Mouse (Mus musculus) stomach, embryonic 15.5 days (tissue): ENCODE data around the gene Rbp2. TPM values are rescaled to one million over a fixed set of nuclear protein-coding genes. Genes with fewer than 3 reads are reported as not detected.

ENCODE experiments used
- ATAC-seq: fragments of 200-750 bp; cut with Nextera tagmentation; 2 replicates; pipeline ENCODE4 v1.8.0; 2017; ENCODE audit warnings: low read depth, moderate number of reproducible peaks, moderate TSS enrichment; ENCODE audit not compliant: insufficient read depth, low FRiP score
- H3K27ac ChIP-seq: fragments of 300-500 bp; sonication (generic); 2 replicates; pipeline ENCODE4 v1.5.1; 2015; ENCODE audit warnings: mild to moderate bottlenecking, inconsistent platforms
- H3K27me3 ChIP-seq: fragments of 300-500 bp; sonication (generic); replicated peaks from 2 replicates; pipeline ENCODE4 v1.6.1; 2015; ENCODE audit warnings: inconsistent platforms
- H3K36me3 ChIP-seq: fragments of 300-500 bp; sonication (generic); 2 replicates; pipeline ENCODE4 v1.6.1; 2015; ENCODE audit warnings: inconsistent platforms
- H3K4me1 ChIP-seq: fragments of 300-500 bp; sonication (generic); 2 replicates; pipeline ENCODE4 v1.6.1; 2015; ENCODE audit warnings: inconsistent platforms
- H3K4me2 ChIP-seq: fragments of 300-500 bp; sonication (generic); 2 replicates; pipeline ENCODE4 v1.6.1; 2015; ENCODE audit warnings: mild to moderate bottlenecking, inconsistent platforms
- H3K4me3 ChIP-seq: fragments of 300-500 bp; sonication (generic); replicated peaks from 2 replicates; pipeline ENCODE4 v1.5.1; 2015; ENCODE audit warnings: inconsistent platforms
- H3K9ac ChIP-seq: fragments of 300-500 bp; sonication (generic); 2 replicates; pipeline ENCODE4 v1.6.1; 2015; ENCODE audit warnings: inconsistent platforms
- H3K9me3 ChIP-seq: fragments of 300-500 bp; sonication (generic); 2 replicates; pipeline ENCODE4 v1.6.1; 2016; ENCODE audit warnings: inconsistent platforms
- WGBS: fragments of 180-500 bp; shearing (Covaris S2); methylation state at CpG from one replicate; pipeline ENCODE4 v1.1.7; 2015; 5-methylcytosine and 5-hydroxymethylcytosine counted together
- polyA plus RNA-seq: library from polyadenylated mRNA; unstranded; fragments of >200 nt; fragmentation: Nextera tagmentation; extraction: Ambion mirVana; gene quantifications from 2 replicates; pipeline ENCODE4 v1.2.1, GENCODE M21; 2015

Gene Rbp2
- polyA plus RNA-seq, 1 experiment from 2014 or later = 72.8 TPM

DNA sequence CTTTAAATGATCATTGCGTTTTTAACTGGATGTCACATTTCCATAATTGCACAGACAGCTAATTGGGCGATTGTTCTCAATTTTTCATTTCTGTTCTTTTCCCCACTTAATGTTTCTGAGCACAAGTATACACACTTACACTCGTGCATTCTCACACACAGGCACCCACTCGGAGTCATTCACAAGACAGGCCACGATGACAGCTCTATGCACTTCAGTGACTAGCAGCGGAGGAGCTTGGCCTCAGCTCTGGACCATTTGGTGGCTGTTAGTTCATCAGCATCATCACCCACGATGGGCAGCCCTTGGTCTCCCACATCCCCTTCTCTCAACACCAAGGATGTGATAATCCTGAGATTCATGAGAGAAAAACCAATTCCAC lies 39.6 kb downstream of the Rbp2 start:
- H3K4me1 ChIP-seq = no peaks in the 10 kb centered on the region
- H3K27me3 ChIP-seq = no peaks in the 10 kb centered on the region
- 68% methylated on average over 7 of the region's 7 CpGs for WGBS
- no peak overlapping the region for H3K4me2 ChIP-seq
- H3K36me3 ChIP-seq = no peaks in the 10 kb centered on the region
- no peak overlapping the region for H3K27ac ChIP-seq
- no peaks in the 10 kb centered on the region for H3K9me3 ChIP-seq
- no peak for ATAC-seq
- H3K4me3 ChIP-seq = no peak overlapping the region
- H3K9ac ChIP-seq = no peak overlapping the region

GRCm38 (mm10) chr9:98527226-98527625 lies 41.3 kb downstream of the Rbp2 start:
- Histone ChIP-seq H3K4me2 (no peak overlapping the region), H3K4me3 (no peak overlapping the region), H3K36me3 (no peaks in the 10 kb centered on the region), H3K27ac (no peak overlapping the region), H3K9ac (no peak overlapping the region), H3K4me1 (no peaks in the 10 kb centered on the region), H3K9me3 (no peaks in the 10 kb centered on the region), H3K27me3 (no peaks in the 10 kb centered on the region)
- 77% methylated on average over 7 of the region's 7 CpGs for whole genome bisulfite sequencing
- ATAC-seq = no peak

- H3K36me3 ChIP-seq = no peaks in the 10 kb centered on the region
- H3K4me1 ChIP-seq = no peaks in the 10 kb centered on the region
- H3K4me3 ChIP-seq = no peak overlapping the region
- no peak overlapping the region for H3K27ac ChIP-seq
- H3K27me3 ChIP-seq = no peaks in the 10 kb centered on the region
- no peak for ATAC-seq
- H3K4me2 ChIP-seq = no peak overlapping the region
- 71% methylated on average over 4 of the region's 4 CpGs for WGBS
- H3K9ac ChIP-seq = no peak overlapping the region
- H3K9me3 ChIP-seq = no peaks in the 10 kb centered on the region
Observed at GRCm38 (mm10) chr9:98529776-98530175, 43.9 kb downstream of the Rbp2 start.

DNA sequence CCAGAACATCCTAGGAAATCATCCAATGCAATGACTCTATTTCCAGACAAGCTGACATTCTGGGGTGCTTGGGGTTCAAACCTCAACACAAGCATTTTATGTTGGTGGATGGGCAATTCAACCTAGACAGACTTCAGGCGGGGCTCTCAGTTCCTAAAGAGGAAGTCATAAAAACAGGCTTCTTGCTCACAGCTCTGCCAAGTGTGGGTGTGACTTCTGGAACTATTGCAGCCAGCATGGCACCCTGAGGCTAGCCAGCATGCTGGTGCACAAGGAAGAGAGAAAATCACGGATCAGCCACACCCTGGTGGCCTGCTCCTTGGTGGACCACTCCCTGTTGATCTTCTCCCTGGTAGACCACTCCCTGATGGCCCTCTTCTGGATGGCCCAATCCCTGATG lies 45.1 kb downstream of the Rbp2 start:
- no peak overlapping the region for H3K27ac ChIP-seq
- H3K9ac ChIP-seq = no peak overlapping the region
- H3K4me3 ChIP-seq = no peak overlapping the region
- H3K27me3 ChIP-seq = no peaks in the 10 kb centered on the region
- 53% methylated on average over 2 of the region's 2 CpGs for WGBS
- no peak for ATAC-seq
- H3K9me3 ChIP-seq = no peaks in the 10 kb centered on the region
- no peaks in the 10 kb centered on the region for H3K4me1 ChIP-seq
- H3K4me2 ChIP-seq = no peak overlapping the region
- H3K36me3 ChIP-seq = no peaks in the 10 kb centered on the region

- Histone ChIP-seq H3K27ac (no peak overlapping the region), H3K4me1 (peaks cover 5% of the 10 kb centered on the region; the same call in 1 of the 2 replicates), H3K36me3 (no peaks in the 10 kb centered on the region), H3K4me2 (no peak overlapping the region), H3K9ac (no peak overlapping the region), H3K4me3 (no peak overlapping the region), H3K9me3 (no peaks in the 10 kb centered on the region), H3K27me3 (no peaks in the 10 kb centered on the region)
- WGBS = 42% methylated on average over 4 of the region's 4 CpGs
- ATAC-seq = no peak
Observed at GRCm38 (mm10) chr9:98534675-98535280, 48.9 kb downstream of the Rbp2 start.

DNA sequence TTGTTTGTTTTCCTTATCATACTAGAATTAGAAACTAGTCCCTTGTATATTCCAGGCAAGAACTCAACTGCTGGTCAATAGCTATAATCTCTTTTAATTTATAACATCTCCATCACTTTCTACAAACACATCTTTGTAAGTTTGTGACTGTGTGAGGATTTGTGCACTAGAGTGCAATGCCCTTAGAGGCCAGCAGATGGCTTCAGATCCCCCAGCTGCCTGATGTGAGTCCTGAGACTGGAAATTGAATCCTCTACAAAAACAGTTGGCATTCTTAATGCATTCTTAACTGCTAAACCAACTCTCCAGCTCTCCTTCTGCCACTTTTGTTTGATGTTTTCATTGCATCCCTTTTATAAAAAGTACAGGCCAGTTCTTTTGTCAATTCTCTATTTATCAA lies 49.8 kb downstream of the Rbp2 start:
- Histone ChIP-seq H3K4me3 (no peak overlapping the region), H3K9ac (no peak overlapping the region), H3K4me2 (no peak overlapping the region), H3K9me3 (no peaks in the 10 kb centered on the region), H3K36me3 (no peaks in the 10 kb centered on the region), H3K27me3 (no peaks in the 10 kb centered on the region), H3K4me1 (peaks cover 5% of the 10 kb centered on the region; the same call in 1 of the 2 replicates), H3K27ac (no peak overlapping the region)
- no peak for ATAC-seq

DNA sequence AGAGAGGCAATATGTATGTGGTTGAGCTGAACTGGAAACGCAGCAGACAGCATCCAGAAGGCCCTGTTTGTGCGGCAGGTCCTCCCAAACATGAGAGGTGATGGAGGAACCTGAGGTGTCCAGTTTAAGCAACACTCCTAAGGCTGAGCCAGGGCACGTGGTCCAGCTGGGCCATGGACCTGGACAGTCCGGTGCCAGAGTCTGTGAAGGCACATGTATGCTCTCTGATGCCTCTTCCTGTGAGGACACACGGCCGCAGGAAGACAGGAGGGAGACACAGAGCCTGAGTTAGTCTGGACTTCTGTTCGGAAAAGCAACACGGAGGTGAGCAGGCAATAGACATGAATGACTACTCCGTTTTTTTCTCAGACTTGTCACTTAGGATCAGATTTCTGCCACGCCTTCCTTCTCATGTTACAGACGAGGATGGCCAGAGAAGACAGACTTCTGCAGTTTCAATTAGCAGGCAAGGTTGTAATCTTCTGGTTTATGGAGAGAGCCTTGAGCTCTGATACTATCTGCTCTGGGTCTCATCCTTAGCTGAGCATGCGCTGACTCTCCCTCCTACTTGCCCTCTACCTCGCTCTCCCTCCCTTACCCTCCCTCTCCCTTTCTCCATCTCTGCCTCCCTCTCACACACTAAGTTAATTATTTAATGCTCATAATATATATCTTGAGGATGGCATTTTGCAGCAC lies 52.2 kb downstream of the Rbp2 start:
- Histone ChIP-seq H3K36me3 (no peaks in the 10 kb centered on the region), H3K27me3 (no peaks in the 10 kb centered on the region), H3K4me3 (no peak overlapping the region), H3K4me2 (peak overlapping the region; percentile 33; the same call in 1 of the 2 replicates), H3K4me1 (peaks cover 5% of the 10 kb centered on the region; the same call in 1 of the 2 replicates), H3K9ac (no peak overlapping the region), H3K27ac (no peak overlapping the region), H3K9me3 (no peaks in the 10 kb centered on the region)
- peak; percentile 43; the same call in 1 of the 2 replicates for ATAC-seq
- 37% methylated on average over 13 of the region's 13 CpGs for WGBS

GRCm38 (mm10) chr9:98538713-98539360 lies 52.9 kb downstream of the Rbp2 start:
- H3K9ac ChIP-seq = no peak overlapping the region
- ATAC-seq = no peak
- H3K4me2 ChIP-seq = peak overlapping the region; percentile 33; the same call in 1 of the 2 replicates
- no peaks in the 10 kb centered on the region for H3K27me3 ChIP-seq
- H3K4me1 ChIP-seq = peaks cover 5% of the 10 kb centered on the region; the same call in 1 of the 2 replicates
- H3K9me3 ChIP-seq = no peaks in the 10 kb centered on the region
- H3K36me3 ChIP-seq = no peaks in the 10 kb centered on the region
- H3K27ac ChIP-seq = no peak overlapping the region
- no peak overlapping the region for H3K4me3 ChIP-seq
- 5% methylated on average over 13 of the region's 13 CpGs for WGBS

DNA sequence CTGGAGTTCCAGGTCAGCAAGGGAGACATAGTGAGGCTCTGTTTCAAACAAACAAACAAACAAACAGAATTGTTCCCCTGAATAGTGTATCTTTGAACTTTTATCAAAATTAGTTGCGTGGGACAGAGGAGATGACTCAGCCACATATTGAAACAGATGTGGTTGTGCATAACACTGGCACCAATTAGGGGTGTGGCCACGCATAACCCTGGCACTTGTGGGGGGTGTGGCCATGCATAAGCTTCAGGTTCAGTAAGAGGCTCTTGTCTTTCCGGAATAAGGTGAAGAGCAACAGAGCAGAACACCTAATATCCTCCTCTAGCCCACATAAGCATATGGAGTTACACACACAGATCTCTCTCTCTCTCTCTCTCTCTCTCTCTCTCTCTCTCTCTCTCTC lies 58.1 kb downstream of the Rbp2 start:
- Histone ChIP-seq H3K27ac (no peak overlapping the region), H3K27me3 (no peaks in the 10 kb centered on the region), H3K4me2 (no peak overlapping the region), H3K4me1 (no peaks in the 10 kb centered on the region), H3K4me3 (no peak overlapping the region), H3K36me3 (no peaks in the 10 kb centered on the region), H3K9me3 (no peaks in the 10 kb centered on the region), H3K9ac (no peak overlapping the region)
- no peak for ATAC-seq
- 78% methylated on average over 3 of the region's 3 CpGs for WGBS

Other genes with a start within 250 kb of the Rbp2 start
- 11.9 and 12.2 TPM in 2 replicates for gene Nmnat3, start 198.7 kb upstream of the Rbp2 start, polyA plus RNA-seq
- 65.2 and 79.9 TPM in 2 replicates for gene Rbp1, start 63.2 kb upstream of the Rbp2 start, polyA plus RNA-seq
- 153 and 167 TPM in 2 replicates for gene Copb2, start 77.6 kb downstream of the Rbp2 start, polyA plus RNA-seq
- gene Mrps22, start 115.5 kb downstream of the Rbp2 start, polyA plus RNA-seq = 53.5 and 59.6 TPM in 2 replicates